Mouse (Mus musculus): ENCODE measurements around the gene Dysf.

GRCm38 (mm10) chr6:84224861-84225260 lies 216.5 kb downstream of the Dysf start:
- TF ChIP-seq POLR2A (IDR thresholded peaks at IDR 0.05; ENCODE audit: insufficient read depth, low read depth, low read length), result no peak
- no peak for TF ChIP-seq CTCF (IDR thresholded peaks at IDR 0.05)

Measured in heart, adult 2 months (tissue).